8 mouse cellular contexts compared by ENCODE assay signal in the genomic region with DNA sequence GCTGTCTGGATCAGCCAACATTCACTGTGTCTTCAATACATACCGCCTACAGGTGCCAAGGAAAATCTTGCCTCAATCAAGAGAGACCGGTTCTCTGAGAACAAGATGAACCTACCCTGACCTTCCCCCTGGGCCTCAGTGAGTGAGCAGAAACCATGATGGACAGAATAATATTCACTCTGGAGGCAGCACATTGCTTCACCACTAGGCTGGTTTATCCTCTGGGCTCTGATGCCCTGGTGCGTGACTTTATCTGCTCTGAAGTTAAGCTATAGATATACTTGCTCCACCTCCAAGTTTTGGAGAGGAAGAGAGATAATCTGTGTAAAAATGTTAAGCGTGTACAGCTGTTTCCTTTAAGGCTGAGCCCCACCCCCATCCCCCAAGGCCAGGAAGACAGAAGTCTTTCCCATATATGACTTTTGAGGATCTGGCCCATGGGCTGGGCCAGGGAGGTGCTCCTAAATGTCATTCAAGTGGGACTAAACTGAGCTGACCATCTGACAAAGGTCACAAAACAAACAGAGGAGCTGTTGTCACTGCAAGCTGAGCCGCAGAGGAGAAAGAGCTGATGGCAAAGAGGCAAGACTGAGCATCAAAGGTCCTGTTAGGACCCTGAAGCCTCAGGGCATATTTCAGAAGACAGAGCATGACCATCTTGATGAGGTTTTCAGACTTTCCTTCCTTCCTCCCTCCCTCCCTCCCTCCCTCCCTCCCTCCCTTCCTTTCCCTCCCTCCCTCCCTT. TPM values are rescaled to one million over a fixed set of nuclear protein-coding genes. Genes with fewer than 3 reads are reported as not detected.
DNase-seq lines count a peak whose midpoint lies in the region; ATAC-seq and TF ChIP-seq lines count a peak whose summit lies in the region.
"Had no signal": no experiment of that assay in that cellular context is flagged by ENCODE, and none has a peak within 500 bp of the region (broad histone marks: within the 10 kb centered on the region; RNA-seq: fewer than 3 reads in every experiment).

No protein-coding gene starts in this region.

- peak overlapping the region; percentile 63; the same call in 1 of the 2 replicates for H3K27ac ChIP-seq in midbrain, embryonic 10.5 days (replicated peaks)
- no peak overlapping the region for H3K27ac ChIP-seq in midbrain, postnatal 0 days (ENCODE audit: low read depth, low read length)
- H3K27ac ChIP-seq in heart, embryonic 12.5 days (ENCODE audit: poor library complexity, severe bottlenecking): peak overlapping the region; percentile 4; the same call in 1 of the 2 replicates
- peak overlapping the region; percentile 2; the same call in 1 of the 2 replicates for H3K27ac ChIP-seq in limb, embryonic 13.5 days

- TF ChIP-seq CTCF in midbrain, postnatal 0 days (IDR thresholded peaks at IDR 0.05): no peak

- no peak overlapping the region for H3K4me3 ChIP-seq in midbrain, embryonic 10.5 days
- H3K4me3 ChIP-seq in midbrain, postnatal 0 days (ENCODE audit: low read depth, low read length): no peak overlapping the region
- H3K4me3 ChIP-seq in heart, embryonic 12.5 days: no peak overlapping the region
- H3K4me3 ChIP-seq in limb, embryonic 13.5 days: no peak overlapping the region

- no peaks in the 10 kb centered on the region for H3K27me3 ChIP-seq in midbrain, embryonic 10.5 days (ENCODE audit: low read depth, poor library complexity, severe bottlenecking)
- no peaks in the 10 kb centered on the region for H3K27me3 ChIP-seq in midbrain, postnatal 0 days (ENCODE audit: insufficient read depth, low read length)
- no peaks in the 10 kb centered on the region for H3K27me3 ChIP-seq in heart, embryonic 12.5 days (replicated peaks)
- no peaks in the 10 kb centered on the region for H3K27me3 ChIP-seq in limb, embryonic 13.5 days

- H3K9ac ChIP-seq in midbrain, postnatal 0 days (replicated peaks; ENCODE audit: low read length, poor library complexity, severe bottlenecking): no peak overlapping the region
- H3K9ac ChIP-seq in heart, embryonic 12.5 days: no peak overlapping the region
- no peak overlapping the region for H3K9ac ChIP-seq in limb, embryonic 13.5 days

- DNase-seq in midbrain, embryonic 10.5 days (ENCODE audit: low spot score): peak; percentile 38
- DNase-seq in midbrain, postnatal 0 days (ENCODE audit: low spot score): no peak
- DNase-seq in testis, postnatal 10 days (ENCODE audit: low spot score): no peak
- DNase-seq in layer of hippocampus, postnatal 25 days (ENCODE audit: extremely low spot score in 1 of 2, low spot score in 1 of 2): no peak
- no peak for DNase-seq in cerebellum, postnatal 14 days
- DNase-seq: cerebellum, adult 2 months had no signal

- 52% methylated on average over 5 of the region's 5 CpGs for WGBS in midbrain, embryonic 10.5 days
- WGBS in midbrain, postnatal 0 days: 54% methylated on average over 5 of the region's 5 CpGs
- WGBS in heart, embryonic 12.5 days: 16% methylated on average over 5 of the region's 5 CpGs
- WGBS in limb, embryonic 13.5 days: 33% methylated on average over 5 of the region's 5 CpGs

- peaks cover 40% of the 10 kb centered on the region for H3K4me1 ChIP-seq in midbrain, embryonic 10.5 days
- H3K4me1 ChIP-seq in midbrain, postnatal 0 days (ENCODE audit: insufficient read depth, low read length): peaks cover 8% of the 10 kb centered on the region; the same call in 1 of the 2 replicates
- peaks cover 50% of the 10 kb centered on the region for H3K4me1 ChIP-seq in heart, embryonic 12.5 days (replicated peaks)
- peaks cover 40% of the 10 kb centered on the region for H3K4me1 ChIP-seq in limb, embryonic 13.5 days

- no peaks in the 10 kb centered on the region for H3K9me3 ChIP-seq in midbrain, embryonic 10.5 days (replicated peaks)
- no peaks in the 10 kb centered on the region for H3K9me3 ChIP-seq in midbrain, postnatal 0 days (ENCODE audit: low read length)
- no peaks in the 10 kb centered on the region for H3K9me3 ChIP-seq in heart, embryonic 12.5 days (replicated peaks)
- no peaks in the 10 kb centered on the region for H3K9me3 ChIP-seq in limb, embryonic 13.5 days

- no peaks in the 10 kb centered on the region for H3K36me3 ChIP-seq in midbrain, embryonic 10.5 days
- no peaks in the 10 kb centered on the region for H3K36me3 ChIP-seq in midbrain, postnatal 0 days (ENCODE audit: insufficient read depth, low read length)
- no peaks in the 10 kb centered on the region for H3K36me3 ChIP-seq in heart, embryonic 12.5 days
- H3K36me3 ChIP-seq in limb, embryonic 13.5 days: no peaks in the 10 kb centered on the region

- ATAC-seq in midbrain, postnatal 0 days (ENCODE audit: low FRiP score): no peak
- ATAC-seq in heart, embryonic 12.5 days (ENCODE audit: insufficient number of reproducible peaks, low FRiP score): peak; percentile 22; the same call in 1 of the 2 replicates
- ATAC-seq in limb, embryonic 13.5 days (ENCODE audit: low FRiP score, low read depth): no peak

- H3K4me2 ChIP-seq in midbrain, postnatal 0 days (ENCODE audit: low read depth, low read length, poor library complexity, severe bottlenecking): no peak overlapping the region
- H3K4me2 ChIP-seq in heart, embryonic 12.5 days: no peak overlapping the region
- no peak overlapping the region for H3K4me2 ChIP-seq in limb, embryonic 13.5 days (replicated peaks)

RNA-seq across cellular contexts. Expression of gene Laptm4a, which starts 20.4 kb away (rescaled TPM):
- polyA plus RNA-seq in midbrain, embryonic 10.5 days (2016; fragmentation: Nextera tagmentation; extraction: Ambion mirVana): 144 and 174 TPM in 2 replicates
- total RNA-seq in midbrain, postnatal 0 days (2014; rRNA removed): 165 and 177 TPM in 2 replicates
- 225 TPM in 2 replicates for polyA plus RNA-seq in midbrain, postnatal 0 days (2015; fragmentation: Nextera tagmentation; extraction: Ambion mirVana)
- polyA plus RNA-seq in heart, embryonic 12.5 days (2016; fragmentation: Nextera tagmentation; extraction: Ambion mirVana): 295 and 302 TPM in 2 replicates
- polyA plus RNA-seq in limb, embryonic 13.5 days (2015; fragmentation: Nextera tagmentation; extraction: Ambion mirVana): 391 and 410 TPM in 2 replicates
- total RNA-seq in layer of hippocampus, postnatal 25 days (2021): 100 to 1,000 TPM; 222 to 223 TPM

RNA-seq across cellular contexts. Expression of gene Matn3, which starts 46.6 kb away (rescaled TPM):
- 2.7 and 4.7 TPM in 2 replicates for polyA plus RNA-seq in midbrain, embryonic 10.5 days (2016; fragmentation: Nextera tagmentation; extraction: Ambion mirVana)
- 0.33 and 0.38 TPM in 2 replicates for total RNA-seq in midbrain, postnatal 0 days (2014; rRNA removed)
- polyA plus RNA-seq in midbrain, postnatal 0 days (2015; fragmentation: Nextera tagmentation; extraction: Ambion mirVana): 0.11 and 0.29 TPM in 2 replicates
- 0.77 and 0.78 TPM in 2 replicates for polyA plus RNA-seq in heart, embryonic 12.5 days (2016; fragmentation: Nextera tagmentation; extraction: Ambion mirVana)
- polyA plus RNA-seq in limb, embryonic 13.5 days (2015; fragmentation: Nextera tagmentation; extraction: Ambion mirVana): 31.5 and 36.3 TPM in 2 replicates
- total RNA-seq in layer of hippocampus, postnatal 25 days (2021): not detected
- polyA plus RNA-seq: cerebellum, adult 2 months had no signal
